Mouse (Mus musculus) mouse embryonic stem cell (cell line): ENCODE results near the gene Mrpl51.

Source experiments
- in situ Hi-C, 2 experiments: fragments of 300-500 bp; cut with MboI; formaldehyde crosslinking; loops; 1 replicate in 1 of 2; 3 replicates in 1 of 2; pipeline ENCODE4 v1.14.3; 2019 to 2020; ENCODE audit warnings: low sequenced_read_pairs in 2 of 2, low pct_unique_long_range_greater_than_20kb in 1 of 2, mixed read lengths in 1 of 2; ENCODE audit not compliant: unreplicated experiment in 1 of 2

Gene Mrpl51

DNA sequence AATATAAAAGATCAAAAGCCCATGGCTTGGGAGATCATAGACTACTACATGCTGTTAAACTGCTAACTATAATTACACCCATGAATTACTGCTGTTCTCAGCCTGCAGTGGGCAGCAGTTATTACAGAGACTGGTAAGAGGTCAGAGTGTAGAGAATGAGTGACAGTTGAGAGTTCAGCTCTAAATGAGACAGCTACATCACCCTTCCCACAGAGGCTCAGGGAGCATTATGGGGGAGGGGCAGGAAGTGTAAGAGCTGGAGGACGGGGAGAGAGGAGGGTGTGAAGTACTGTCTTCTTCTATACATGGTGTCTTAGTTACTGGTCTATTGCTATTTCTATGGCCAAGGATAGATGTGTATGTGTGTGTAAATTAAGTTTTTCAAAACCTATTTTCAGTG is 53.0 kb downstream of the Mrpl51 start:
- in situ Hi-C loops = no loop called here
